Mouse (Mus musculus): ENCODE measurements around the gene Zmat3. TPM values are rescaled to one million over a fixed set of nuclear protein-coding genes. Genes with fewer than 3 reads are reported as not detected.

Gene Zmat3
- polyA plus RNA-seq, 1 experiment from 2014 or later, result 5.9 TPM

- WGBS, result 25% methylated on average over 2 of the region's 2 CpGs
- H3K9me3 ChIP-seq (ENCODE audit: control insufficient read depth, low read length), result no peaks in the 10 kb centered on the region
- DNase-seq (ENCODE audit: low spot score) (peak; percentile 39), ATAC-seq (ENCODE audit: insufficient number of reproducible peaks, low FRiP score, low TSS enrichment, low read depth) (no peak)
- H3K9ac ChIP-seq (ENCODE audit: low read length), result no peak overlapping the region
- peaks cover 25% of the 10 kb centered on the region for H3K4me1 ChIP-seq (ENCODE audit: control insufficient read depth, insufficient read depth, low read length)
- no peaks in the 10 kb centered on the region for H3K36me3 ChIP-seq (ENCODE audit: control insufficient read depth, insufficient read depth, low read length)
- no peaks in the 10 kb centered on the region for H3K27me3 ChIP-seq (ENCODE audit: control insufficient read depth, insufficient read depth, low read length)
- H3K27ac ChIP-seq (replicated peaks; ENCODE audit: low read depth, low read length), result no peak overlapping the region
- H3K4me3 ChIP-seq (ENCODE audit: low read depth, low read length), result no peak overlapping the region
- no peak overlapping the region for H3K4me2 ChIP-seq (ENCODE audit: low read depth, severe bottlenecking)
Observed at GRCm38 (mm10) chr3:32399931-32400330, 34.1 kb upstream of the Zmat3 start.

GRCm38 (mm10) chr3:32399381-32399780, 33.6 kb upstream of the Zmat3 start:
- H3K9me3 ChIP-seq (ENCODE audit: control insufficient read depth, low read length), result no peaks in the 10 kb centered on the region
- H3K27me3 ChIP-seq (ENCODE audit: control insufficient read depth, insufficient read depth, low read length), result no peaks in the 10 kb centered on the region
- H3K9ac ChIP-seq (ENCODE audit: low read length), result no peak overlapping the region
- H3K4me1 ChIP-seq (ENCODE audit: control insufficient read depth, insufficient read depth, low read length), result peaks cover 25% of the 10 kb centered on the region
- H3K36me3 ChIP-seq (ENCODE audit: control insufficient read depth, insufficient read depth, low read length), result no peaks in the 10 kb centered on the region
- no peak overlapping the region for H3K4me2 ChIP-seq (ENCODE audit: low read depth, severe bottlenecking)
- H3K27ac ChIP-seq (replicated peaks; ENCODE audit: low read depth, low read length), result no peak overlapping the region
- H3K4me3 ChIP-seq (ENCODE audit: low read depth, low read length), result no peak overlapping the region
- ATAC-seq (ENCODE audit: insufficient number of reproducible peaks, low FRiP score, low TSS enrichment, low read depth), result no peak
- no peak for DNase-seq (ENCODE audit: low spot score)
- 19% methylated on average over 4 of the region's 4 CpGs for whole genome bisulfite sequencing

GRCm38 (mm10) chr3:32398623-32399022, 32.8 kb upstream of the Zmat3 start:
- Histone ChIP-seq H3K27ac (replicated peaks; ENCODE audit: low read depth, low read length) (no peak overlapping the region), H3K27me3 (ENCODE audit: control insufficient read depth, insufficient read depth, low read length) (no peaks in the 10 kb centered on the region), H3K4me2 (ENCODE audit: low read depth, severe bottlenecking) (peak overlapping the region; percentile 17; the same call in 1 of the 2 replicates), H3K9ac (ENCODE audit: low read length) (no peak overlapping the region), H3K36me3 (ENCODE audit: control insufficient read depth, insufficient read depth, low read length) (no peaks in the 10 kb centered on the region), H3K9me3 (ENCODE audit: control insufficient read depth, low read length) (no peaks in the 10 kb centered on the region), H3K4me1 (ENCODE audit: control insufficient read depth, insufficient read depth, low read length) (peaks cover 25% of the 10 kb centered on the region), H3K4me3 (ENCODE audit: low read depth, low read length) (no peak overlapping the region)
- 14% methylated on average over 4 of the region's 4 CpGs for WGBS
- ATAC-seq (ENCODE audit: insufficient number of reproducible peaks, low FRiP score, low TSS enrichment, low read depth) (no peak), DNase-seq (ENCODE audit: low spot score) (no peak)

GRCm38 (mm10) chr3:32398175-32398538, 32.3 kb upstream of the Zmat3 start:
- Histone ChIP-seq H3K9me3 (ENCODE audit: control insufficient read depth, low read length) (no peaks in the 10 kb centered on the region), H3K4me3 (ENCODE audit: low read depth, low read length) (peak overlapping the region; percentile 95), H3K4me1 (ENCODE audit: control insufficient read depth, insufficient read depth, low read length) (peaks cover 20% of the 10 kb centered on the region), H3K4me2 (ENCODE audit: low read depth, severe bottlenecking) (peak overlapping the region; percentile 69), H3K36me3 (ENCODE audit: control insufficient read depth, insufficient read depth, low read length) (no peaks in the 10 kb centered on the region), H3K9ac (ENCODE audit: low read length) (no peak overlapping the region; the same call in 1 of the 2 replicates), H3K27me3 (ENCODE audit: control insufficient read depth, insufficient read depth, low read length) (no peaks in the 10 kb centered on the region), H3K27ac (replicated peaks; ENCODE audit: low read depth, low read length) (no peak overlapping the region)
- ATAC-seq (ENCODE audit: insufficient number of reproducible peaks, low FRiP score, low TSS enrichment, low read depth) (no peak), DNase-seq (ENCODE audit: low spot score) (no peak)
- 3% methylated on average over 7 of the region's 7 CpGs for WGBS

GRCm38 (mm10) chr3:32397461-32398174, 31.8 kb upstream of the Zmat3 start, which contains the start of gene Pik3ca:
TSS of gene Pik3ca (plus strand) at chr3:32397671.
- H3K9ac ChIP-seq (ENCODE audit: low read length), result peak within 1 kb of the TSS; percentile 95
- H3K4me2 ChIP-seq (ENCODE audit: low read depth, severe bottlenecking), result peak within 1 kb of the TSS; percentile 69
- no peaks in the 10 kb centered on the region for H3K36me3 ChIP-seq (ENCODE audit: control insufficient read depth, insufficient read depth, low read length)
- H3K27ac ChIP-seq (replicated peaks; ENCODE audit: low read depth, low read length), result peak within 1 kb of the TSS; percentile 97
- no peaks in the 10 kb centered on the region for H3K9me3 ChIP-seq (ENCODE audit: control insufficient read depth, low read length)
- peaks cover 20% of the 10 kb centered on the region for H3K4me1 ChIP-seq (ENCODE audit: control insufficient read depth, insufficient read depth, low read length)
- 0% methylated on average over 40 of the region's 65 CpGs for WGBS
- DNase-seq (ENCODE audit: low spot score), result peak; percentile 76
- H3K27me3 ChIP-seq (ENCODE audit: control insufficient read depth, insufficient read depth, low read length), result no peaks in the 10 kb centered on the region
- H3K4me3 ChIP-seq (ENCODE audit: low read depth, low read length), result peak within 1 kb of the TSS; percentile 95
- peak; percentile 54 for ATAC-seq (ENCODE audit: insufficient number of reproducible peaks, low FRiP score, low TSS enrichment, low read depth)

- peak overlapping the region; percentile 69 for H3K4me2 ChIP-seq (ENCODE audit: low read depth, severe bottlenecking)
- ATAC-seq (ENCODE audit: insufficient number of reproducible peaks, low FRiP score, low TSS enrichment, low read depth), result peak; percentile 99
- under 1% methylated on average over 51 of the region's 77 CpGs for WGBS
- H3K4me1 ChIP-seq (ENCODE audit: control insufficient read depth, insufficient read depth, low read length), result peaks cover 20% of the 10 kb centered on the region
- H3K4me3 ChIP-seq (ENCODE audit: low read depth, low read length), result peak overlapping the region; percentile 95
- H3K36me3 ChIP-seq (ENCODE audit: control insufficient read depth, insufficient read depth, low read length), result no peaks in the 10 kb centered on the region
- DNase-seq (ENCODE audit: low spot score), result peak; percentile 98
- no peaks in the 10 kb centered on the region for H3K27me3 ChIP-seq (ENCODE audit: control insufficient read depth, insufficient read depth, low read length)
- H3K9ac ChIP-seq (ENCODE audit: low read length), result peak overlapping the region; percentile 95
- no peaks in the 10 kb centered on the region for H3K9me3 ChIP-seq (ENCODE audit: control insufficient read depth, low read length)
- peak overlapping the region; percentile 97 for H3K27ac ChIP-seq (replicated peaks; ENCODE audit: low read depth, low read length)
Observed at GRCm38 (mm10) chr3:32396794-32397460, 31.1 kb upstream of the Zmat3 start.

GRCm38 (mm10) chr3:32395771-32396551, 30.1 kb upstream of the Zmat3 start:
- Histone ChIP-seq H3K27me3 (ENCODE audit: control insufficient read depth, insufficient read depth, low read length) (no peaks in the 10 kb centered on the region), H3K9me3 (ENCODE audit: control insufficient read depth, low read length) (no peaks in the 10 kb centered on the region), H3K4me3 (ENCODE audit: low read depth, low read length) (peak overlapping the region; percentile 95), H3K4me2 (ENCODE audit: low read depth, severe bottlenecking) (peak overlapping the region; percentile 69), H3K27ac (replicated peaks; ENCODE audit: low read depth, low read length) (no peak overlapping the region), H3K9ac (ENCODE audit: low read length) (peak overlapping the region; percentile 48; the same call in 1 of the 2 replicates), H3K4me1 (ENCODE audit: control insufficient read depth, insufficient read depth, low read length) (peaks cover 20% of the 10 kb centered on the region), H3K36me3 (ENCODE audit: control insufficient read depth, insufficient read depth, low read length) (no peaks in the 10 kb centered on the region)
- peak; percentile 58 for DNase-seq (ENCODE audit: low spot score)
- ATAC-seq (ENCODE audit: insufficient number of reproducible peaks, low FRiP score, low TSS enrichment, low read depth), result 0 out of 2 replicates have a peak, but pooled peaks have one; percentile 1
- 26% methylated on average over 23 of the region's 24 CpGs for WGBS

GRCm38 (mm10) chr3:32393986-32394385, 28.2 kb upstream of the Zmat3 start:
- Histone ChIP-seq H3K36me3 (ENCODE audit: control insufficient read depth, insufficient read depth, low read length) (no peaks in the 10 kb centered on the region), H3K4me3 (ENCODE audit: low read depth, low read length) (no peak overlapping the region), H3K27ac (replicated peaks; ENCODE audit: low read depth, low read length) (no peak overlapping the region), H3K4me2 (ENCODE audit: low read depth, severe bottlenecking) (no peak overlapping the region), H3K9me3 (ENCODE audit: control insufficient read depth, low read length) (no peaks in the 10 kb centered on the region), H3K9ac (ENCODE audit: low read length) (no peak overlapping the region), H3K4me1 (ENCODE audit: control insufficient read depth, insufficient read depth, low read length) (peaks cover 5% of the 10 kb centered on the region), H3K27me3 (ENCODE audit: control insufficient read depth, insufficient read depth, low read length) (no peaks in the 10 kb centered on the region)
- ATAC-seq (ENCODE audit: insufficient number of reproducible peaks, low FRiP score, low TSS enrichment, low read depth), result no peak
- 89% methylated on average over 8 of the region's 8 CpGs for WGBS
- no peak for DNase-seq (ENCODE audit: low spot score)
